Mouse (Mus musculus): ENCODE measurements at regions not wholly inside any gene's neighbourhood (a gene's known extent, or its start where the extent isn't known, plus 50 kb on each side); places are given as distances from the start of the nearest gene placed in this dataset.

- DNase-seq (ENCODE audit: low spot score): no peak
These were observed 65.6 kb upstream of the Cwc22 start for GRCm38 (mm10) chr2:78011821-78012220.

- no peak for DNase-seq (ENCODE audit: low spot score)
These were observed 65.1 kb upstream of the Cwc22 start for GRCm38 (mm10) chr2:78011051-78011800.

- no peak for DNase-seq (ENCODE audit: low spot score)
These were observed 64.0 kb upstream of the Cwc22 start for GRCm38 (mm10) chr2:78010066-78010690.

GRCm38 (mm10) chr2:78008094-78008493 lies 61.9 kb upstream of the Cwc22 start:
- DNase-seq (ENCODE audit: low spot score): no peak

GRCm38 (mm10) chr2:78005402-78006021 lies 59.3 kb upstream of the Cwc22 start:
- no peak for DNase-seq (ENCODE audit: low spot score)

- DNase-seq (ENCODE audit: low spot score): no peak
These were observed 58.3 kb upstream of the Cwc22 start for GRCm38 (mm10) chr2:78004426-78004825.

Data from testis, postnatal 10 days (tissue).